Mouse (Mus musculus) olfactory bulb, adult 2 months (tissue): ENCODE results near the gene 4930470P17Rik.

ENCODE experiments used
- CTCF ChIP-seq: fragments of 200-500 bp; IDR thresholded peaks from 2 replicates; pipeline ENCODE4 v1.5.1; 2012; ENCODE audit warnings: low read depth, mild to moderate bottlenecking, low read length, moderate library complexity; ENCODE audit not compliant: insufficient read depth
- POLR2A ChIP-seq: fragments of 200-500 bp; IDR thresholded peaks from 2 replicates; pipeline ENCODE4 v1.6.1; 2012; ENCODE audit warnings: mild to moderate bottlenecking, low read depth, low read length, moderate library complexity; ENCODE audit not compliant: insufficient read depth

- TF ChIP-seq POLR2A (no peak), CTCF (no peak)
Measured at GRCm38 (mm10) chr2:170544159-170544558, 57.7 kb downstream of the 4930470P17Rik start.
